16 mouse cellular contexts compared by ENCODE assay signal in the genomic region with DNA sequence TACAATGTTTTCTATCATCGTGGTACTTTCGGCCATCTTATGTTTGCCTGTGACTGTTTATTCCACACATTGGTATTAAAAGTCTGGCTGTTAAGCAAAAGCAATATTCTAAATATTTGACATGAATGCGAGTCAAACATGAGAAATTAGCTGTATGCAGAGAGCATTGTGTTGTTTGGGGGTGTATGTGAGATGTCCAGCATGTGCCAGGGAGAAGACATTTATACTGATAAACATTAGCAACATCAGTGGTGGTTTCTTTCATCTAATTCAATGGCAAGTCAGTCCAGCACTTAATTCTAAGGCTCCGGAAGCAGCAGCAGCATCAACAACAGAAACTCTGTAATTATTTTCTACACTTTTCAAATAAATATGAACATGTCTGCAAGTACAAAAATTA.
"Had no signal": no experiment of that assay in that cellular context is flagged by ENCODE, and none has a peak within 500 bp of the region (broad histone marks: within the 10 kb centered on the region; RNA-seq: fewer than 3 reads in every experiment).

No protein-coding gene starts in this region.

- H3K36me3 ChIP-seq: neural tube, embryonic 13.5 days; neural tube, embryonic 15.5 days; stomach, embryonic 15.5 days had no signal

- H3K9me3 ChIP-seq: neural tube, embryonic 13.5 days; neural tube, embryonic 15.5 days; stomach, embryonic 15.5 days had no signal

- H3K4me1 ChIP-seq: neural tube, embryonic 15.5 days; stomach, embryonic 15.5 days had no signal

- DNase-seq: retina, postnatal 1 day; right cerebral cortex, adult 18-20 months; right cerebral cortex, postnatal 14 days; right cerebral cortex, postnatal 25 days; right cerebral cortex, postnatal 4 days; spleen, adult 18-20 months; thymus, adult 18-20 months; thymus, adult 2 months; thymus, postnatal 14 days; thymus, postnatal 25 days; thymus, postnatal 36 days; thymus, postnatal 4 days had no signal

- H3K27me3 ChIP-seq: neural tube, embryonic 13.5 days; neural tube, embryonic 15.5 days; stomach, embryonic 15.5 days had no signal

- H3K4me3 ChIP-seq: neural tube, embryonic 13.5 days; neural tube, embryonic 15.5 days; stomach, embryonic 15.5 days had no signal

- H3K27ac ChIP-seq: neural tube, embryonic 13.5 days; neural tube, embryonic 15.5 days; stomach, embryonic 15.5 days; stomach, postnatal 0 days had no signal

- H3K4me2 ChIP-seq: neural tube, embryonic 13.5 days; neural tube, embryonic 15.5 days; stomach, embryonic 15.5 days had no signal

- H3K9ac ChIP-seq: neural tube, embryonic 13.5 days; neural tube, embryonic 15.5 days; stomach, embryonic 15.5 days had no signal
